Mouse (Mus musculus): ENCODE data around the gene Ap1ar.

Ap1ar gene

DNA sequence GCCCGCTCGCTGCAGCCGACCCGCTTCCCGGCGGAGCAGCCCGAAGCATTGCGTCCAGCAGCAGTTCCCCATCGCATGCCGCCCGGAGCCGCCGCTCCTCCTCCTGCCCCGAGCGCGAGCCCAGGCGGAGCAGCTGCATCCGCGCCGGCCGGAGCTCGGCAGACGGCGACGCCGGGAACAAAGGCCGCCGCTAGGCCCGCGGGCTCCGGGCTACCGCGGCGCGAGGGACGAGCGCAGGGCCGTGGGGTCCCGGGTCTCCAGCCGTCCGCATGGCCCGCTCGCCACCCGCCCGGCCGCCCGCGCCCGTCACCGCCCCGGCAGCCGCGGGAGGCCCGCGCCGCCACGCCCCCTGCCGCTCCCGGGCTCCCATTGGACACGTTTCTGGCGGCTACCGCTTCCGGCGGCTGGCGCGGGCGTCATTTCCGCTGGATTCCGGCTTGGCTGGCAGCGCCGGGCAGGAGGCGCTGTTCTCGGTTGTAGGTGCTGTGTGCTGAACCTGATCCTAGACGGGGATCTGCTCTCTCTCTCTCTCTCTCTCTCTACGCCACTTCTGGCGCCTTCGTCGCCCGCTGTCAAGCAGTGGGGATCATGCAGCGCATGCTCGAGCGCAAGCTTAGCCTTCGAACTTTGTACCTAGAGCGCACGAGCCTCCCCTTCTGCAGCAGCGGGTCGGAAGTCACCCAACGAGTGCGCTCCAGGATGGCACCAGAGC lies at the start of gene Ap1ar:
Gene Ap1ar (minus strand): TSS at position 370 of the 712 bp plus-strand sequence.
- DNase-seq (ENCODE audit: low spot score) = peak; percentile 98

DNA sequence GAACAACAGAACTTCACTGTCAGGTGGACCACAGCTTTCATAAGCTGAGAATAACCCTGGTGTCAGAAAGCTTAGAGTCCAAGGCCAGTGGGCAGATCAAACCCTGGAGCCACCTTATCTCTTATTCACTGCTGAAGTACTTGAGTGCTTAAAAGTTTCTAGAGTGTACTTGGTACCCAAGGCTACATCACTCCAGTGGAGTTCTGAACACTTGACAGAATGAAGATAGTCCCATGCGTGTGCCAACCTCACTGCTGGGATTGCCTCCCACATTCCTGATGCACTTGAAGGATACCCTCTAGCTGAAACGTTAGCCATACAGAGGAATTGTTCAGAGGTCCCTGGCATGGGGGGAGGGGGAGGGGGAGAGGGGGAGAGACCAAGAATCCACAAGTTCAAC lies 44.4 kb upstream of the Ap1ar start:
- no peak for DNase-seq (ENCODE audit: low spot score)

DNA sequence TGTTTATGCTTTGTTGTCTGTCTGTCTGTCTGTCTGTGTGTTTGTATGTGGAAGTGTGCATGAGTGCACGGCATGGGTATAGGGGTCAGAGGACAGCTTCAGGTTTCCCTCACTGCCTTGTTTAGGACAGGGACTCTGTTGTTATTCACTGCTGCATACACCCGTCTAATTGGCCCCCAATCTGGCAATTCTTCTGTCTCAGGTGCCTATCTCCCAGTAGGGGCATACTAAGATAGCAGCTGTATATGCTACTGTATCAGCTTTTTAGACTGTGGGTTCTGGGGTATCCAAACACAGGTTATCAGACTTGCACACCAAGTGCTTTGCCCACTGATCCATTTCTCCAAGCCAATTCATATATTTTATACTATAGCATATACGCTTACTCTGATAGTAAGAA lies 42.6 kb upstream of the Ap1ar start:
- DNase-seq (ENCODE audit: low spot score) = no peak

DNA sequence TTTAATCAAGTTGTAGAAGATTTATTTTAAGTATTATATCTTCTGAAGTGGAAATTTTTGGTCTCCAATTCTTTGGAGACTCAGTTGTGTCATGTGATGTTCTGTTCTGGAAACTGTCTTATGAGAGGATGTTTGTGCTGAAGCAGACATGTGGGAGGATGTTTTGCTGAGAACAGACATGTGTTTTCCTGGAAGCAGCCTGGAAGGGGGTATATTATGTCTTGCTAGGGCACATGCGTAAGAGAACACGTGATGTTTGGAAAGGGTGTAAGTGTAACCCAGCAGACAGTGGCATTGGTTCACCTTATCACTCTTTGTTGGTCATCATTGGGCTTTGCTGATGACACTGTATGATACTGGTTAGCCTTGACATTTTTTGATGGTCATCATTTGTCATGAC lies 38.2 kb upstream of the Ap1ar start:
- DNase-seq (ENCODE audit: low spot score) = peak; percentile 74

DNA sequence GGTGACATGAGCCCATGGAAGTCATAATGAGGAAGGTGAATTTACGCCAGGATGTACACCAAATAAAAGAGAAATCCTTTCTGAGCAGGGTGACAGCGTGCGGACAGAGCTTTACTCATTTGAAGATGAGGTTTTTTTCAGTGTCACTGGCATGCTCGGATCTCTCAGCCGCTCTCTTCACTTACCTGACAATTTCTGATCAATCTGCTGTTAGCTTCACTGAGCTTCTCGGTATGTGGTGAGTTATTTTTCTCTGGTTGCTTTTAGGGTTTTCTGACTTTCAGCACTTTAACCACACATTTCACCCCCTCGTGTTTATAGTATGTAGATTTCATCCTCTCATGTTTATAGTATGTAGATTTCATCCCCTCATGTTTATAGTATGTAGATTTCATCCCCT lies 37.7 kb upstream of the Ap1ar start:
- DNase-seq (ENCODE audit: low spot score) = peak; percentile 52

DNA sequence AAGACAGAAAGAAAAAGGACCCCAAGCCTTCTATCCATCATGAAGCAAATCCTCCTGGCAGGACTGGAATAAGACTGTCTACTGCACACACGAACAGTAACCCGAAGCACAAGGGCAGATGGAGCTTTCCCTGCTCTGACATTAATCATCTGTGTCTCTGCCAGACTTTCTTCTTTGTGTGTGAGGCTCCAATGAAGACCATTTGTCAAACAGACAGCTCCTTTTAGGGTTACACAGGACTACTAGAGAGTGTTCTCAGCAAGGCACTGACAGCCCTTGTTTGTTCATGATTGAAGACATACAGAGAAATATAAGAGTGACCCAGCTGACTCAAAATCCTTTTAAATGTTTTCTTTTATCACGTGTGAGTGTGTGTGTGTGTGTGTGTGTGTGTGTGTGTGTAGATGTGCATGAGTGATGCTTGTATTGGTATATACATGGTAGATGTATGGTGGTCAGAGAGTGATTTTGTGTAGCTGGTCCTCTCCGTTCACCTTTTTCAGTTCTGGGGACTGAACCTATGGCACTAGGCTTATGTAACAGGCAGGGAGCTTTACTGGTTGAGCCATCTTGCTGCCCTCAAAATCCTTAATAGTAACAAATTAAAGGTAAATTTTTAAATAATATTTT lies 37.0 kb upstream of the Ap1ar start:
- no peak for DNase-seq (ENCODE audit: low spot score)

DNA sequence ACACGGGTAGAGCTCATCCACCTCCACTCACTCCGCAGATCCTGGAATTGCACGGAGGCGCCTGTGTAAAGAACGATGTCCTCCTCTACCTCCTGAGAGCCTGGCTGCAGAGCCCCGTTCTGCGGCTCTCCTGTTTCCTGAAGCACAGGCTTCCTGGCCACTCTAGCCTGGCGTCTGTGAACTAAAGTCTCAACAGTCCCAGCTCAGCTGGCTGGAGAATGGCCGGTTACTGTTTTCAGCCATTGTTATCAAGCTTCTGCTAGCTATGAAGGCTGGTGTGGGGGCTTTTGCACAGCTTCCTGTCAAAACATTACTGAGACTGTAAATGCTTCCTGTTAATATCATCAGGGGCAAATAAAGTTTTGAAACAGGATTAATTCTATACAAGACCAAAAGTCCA lies 34.3 kb upstream of the Ap1ar start:
- DNase-seq (ENCODE audit: low spot score) = peak; percentile 20

DNA sequence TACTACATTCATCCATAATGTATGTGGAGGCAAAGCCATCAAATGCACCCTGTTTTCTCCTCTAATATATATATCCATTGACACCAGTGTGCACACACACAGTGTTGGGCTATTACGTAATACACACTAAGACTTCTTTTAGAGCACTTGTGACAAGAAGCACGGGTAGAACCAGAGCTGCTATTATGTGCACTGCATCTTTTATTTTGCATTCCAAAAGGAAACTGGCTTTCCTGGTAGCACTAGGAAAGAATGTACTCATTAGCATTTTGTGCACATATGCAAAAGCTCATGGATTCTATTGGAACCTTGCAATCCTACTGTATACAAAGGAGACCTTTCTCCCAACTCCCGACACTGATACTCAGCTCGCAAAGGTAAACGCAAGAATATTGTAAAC lies 31.6 kb upstream of the Ap1ar start:
- DNase-seq (ENCODE audit: low spot score) = no peak

DNA sequence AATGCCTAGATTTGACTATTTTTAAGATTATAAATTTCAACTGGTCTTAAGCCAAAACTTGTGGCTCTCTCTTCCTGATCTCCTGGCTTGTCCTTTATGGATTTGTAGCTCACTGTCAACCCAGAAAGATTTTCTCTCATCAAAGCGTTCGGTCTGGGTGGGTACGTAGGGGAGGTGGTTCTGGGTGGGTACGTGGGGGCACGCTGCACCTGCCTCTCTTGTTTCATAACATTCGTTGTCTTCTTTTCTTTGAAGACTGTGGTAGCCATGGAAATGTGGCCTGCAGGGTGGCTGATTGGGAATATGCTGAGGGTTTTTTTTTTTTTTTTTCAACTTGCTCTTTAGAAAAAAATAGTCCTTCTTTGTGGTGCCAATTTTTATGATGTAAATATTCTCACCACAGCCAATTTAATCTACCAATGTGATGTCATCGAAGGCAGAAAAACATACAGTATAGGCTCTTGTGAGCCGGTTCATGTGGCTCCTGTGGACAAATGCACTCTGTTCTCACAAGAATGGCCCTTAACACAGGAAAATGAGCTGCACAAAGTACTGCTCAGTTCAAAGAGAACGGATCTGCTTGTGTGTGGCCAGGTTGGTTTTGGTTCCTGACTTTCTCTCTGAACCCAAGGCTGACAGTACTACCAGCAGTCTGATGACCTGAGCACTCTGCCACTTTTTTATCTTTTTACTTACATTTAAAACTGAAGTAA lies 30.9 kb upstream of the Ap1ar start:
- peak; percentile 78 for DNase-seq (ENCODE audit: low spot score)

DNA sequence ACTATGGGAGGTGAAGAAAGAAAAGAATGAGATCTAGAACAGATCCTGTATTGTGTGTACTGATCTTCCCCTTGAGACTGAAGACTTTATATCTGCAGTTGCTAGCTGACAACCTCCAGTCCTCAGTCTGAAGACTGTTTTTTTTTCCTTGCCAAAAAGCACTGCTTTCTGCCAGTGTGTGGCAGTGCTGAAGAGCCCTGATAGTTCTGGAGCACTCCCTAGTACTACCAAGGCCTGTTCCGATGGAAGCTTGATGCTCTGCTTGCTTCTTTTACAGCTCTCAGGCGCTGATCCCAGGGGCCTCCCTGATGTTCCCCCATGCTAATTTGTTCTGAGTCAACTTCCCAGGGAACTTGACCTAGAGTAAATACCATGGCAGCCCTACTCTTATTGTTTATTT lies 26.9 kb upstream of the Ap1ar start:
- DNase-seq (ENCODE audit: low spot score) = no peak

DNA sequence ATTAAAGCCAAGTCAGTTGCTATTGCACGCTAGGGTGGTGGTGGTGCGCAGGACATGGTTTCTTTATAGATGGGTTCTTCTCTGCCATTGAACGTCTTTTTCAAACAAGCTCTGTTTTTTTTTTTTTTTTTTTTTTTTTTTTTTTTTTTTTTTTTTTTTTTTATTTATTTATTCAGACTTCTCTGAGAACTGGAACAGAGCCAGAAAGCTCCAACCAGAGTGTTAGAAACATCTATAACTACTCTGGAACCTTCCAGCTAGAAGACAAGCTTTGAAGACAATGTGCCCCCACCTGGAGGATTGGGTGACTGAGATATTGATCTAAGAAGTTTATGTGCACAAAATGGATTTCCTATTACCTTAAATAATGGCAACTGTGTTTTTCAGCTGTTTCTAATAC lies 26.2 kb upstream of the Ap1ar start:
- no peak for DNase-seq (ENCODE audit: low spot score)

DNA sequence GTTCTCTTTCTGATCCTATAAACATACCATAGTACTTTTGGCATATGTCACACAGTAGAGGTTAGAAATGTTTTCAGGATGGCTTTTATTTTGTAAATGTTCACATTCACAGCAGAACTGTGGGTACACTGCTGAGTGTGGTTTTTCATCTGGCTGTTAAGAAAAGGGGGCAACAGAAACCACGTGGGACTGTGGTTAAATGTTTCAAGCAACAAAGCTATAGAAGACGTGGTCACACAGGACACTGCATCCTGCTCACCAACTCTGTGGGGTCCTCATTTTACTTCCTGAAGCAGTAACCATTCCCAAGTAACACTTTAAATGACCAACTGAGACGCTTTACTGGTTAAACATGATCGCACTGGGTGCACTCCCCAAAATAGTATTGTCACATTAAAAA lies 25.2 kb upstream of the Ap1ar start:
- DNase-seq (ENCODE audit: low spot score) = peak; percentile 52

DNA sequence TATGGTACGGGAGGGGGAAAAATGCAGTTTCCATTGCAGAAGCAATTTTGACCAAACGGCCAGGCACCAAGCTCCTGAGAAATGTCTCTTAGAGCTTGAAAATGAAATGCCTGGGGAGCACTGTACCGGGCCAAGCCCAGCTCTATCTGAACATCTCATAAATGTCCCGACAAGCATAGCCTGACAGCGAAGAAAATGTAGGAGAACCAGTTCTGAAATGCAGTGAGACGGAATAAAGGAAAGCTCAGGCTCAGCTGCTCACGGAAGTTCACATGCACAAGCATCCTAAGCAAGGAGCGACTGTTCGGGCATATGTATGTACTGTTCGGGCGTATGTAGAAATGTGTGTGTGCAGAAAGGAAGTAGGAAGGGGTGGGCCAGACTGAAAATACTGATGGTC lies 24.0 kb upstream of the Ap1ar start:
- DNase-seq (ENCODE audit: low spot score) = no peak

DNA sequence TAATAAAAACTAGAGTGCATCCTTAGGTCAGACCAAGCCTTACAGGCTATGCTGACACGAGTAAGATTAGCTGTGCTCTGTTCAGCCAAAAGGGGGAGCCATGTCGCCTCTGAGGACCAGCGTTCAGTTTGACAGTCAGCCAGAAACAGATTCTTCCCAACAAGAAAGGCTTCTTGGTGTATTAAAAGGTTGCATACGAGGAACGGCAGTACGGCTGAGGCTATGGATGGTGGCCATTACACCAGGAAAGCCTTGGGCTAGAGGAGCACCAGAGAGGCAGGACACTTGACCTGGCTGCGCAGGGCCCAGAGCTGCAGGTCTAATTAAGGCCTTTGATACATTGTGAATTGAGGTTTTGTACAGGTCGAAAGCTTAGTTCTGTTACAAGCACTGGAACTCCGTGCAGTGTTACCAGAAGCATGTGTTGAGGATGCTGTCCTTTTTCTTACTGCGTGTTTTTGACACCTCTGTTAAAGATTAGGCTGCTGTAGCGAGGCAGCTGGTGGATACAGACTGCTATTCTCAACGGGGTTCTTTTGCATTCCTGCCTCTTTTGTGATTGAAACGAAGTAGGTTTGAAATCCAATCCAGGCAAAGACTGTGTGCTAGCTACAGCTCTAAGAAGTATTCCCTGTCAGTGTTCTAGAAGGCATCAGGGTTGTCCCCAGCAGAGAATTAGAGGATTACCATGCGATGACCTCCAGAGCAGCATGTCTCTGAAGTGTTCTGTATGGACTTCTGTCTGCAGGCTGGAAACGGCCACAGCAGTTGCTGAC lies 16.3 kb upstream of the Ap1ar start:
- DNase-seq (ENCODE audit: low spot score) = peak; percentile 72

DNA sequence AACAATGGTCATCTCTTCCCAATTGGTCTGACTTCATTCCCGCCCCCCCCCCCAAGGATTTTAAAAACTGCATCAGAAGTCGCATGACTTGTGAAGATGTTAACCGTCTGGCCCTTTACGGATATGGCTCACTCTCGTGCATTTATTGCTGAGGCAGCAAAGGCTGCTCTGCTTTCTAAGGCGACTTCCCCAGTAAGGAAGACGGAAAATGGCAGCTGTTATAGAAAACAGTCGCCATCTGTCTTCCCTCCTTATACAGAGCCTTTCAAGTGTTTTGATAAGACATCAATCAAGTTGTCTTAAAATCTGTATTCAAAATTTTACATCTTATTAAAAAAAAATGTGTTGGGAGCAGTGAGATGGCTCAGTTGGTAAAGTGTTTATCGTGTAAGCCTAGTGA lies 15.4 kb upstream of the Ap1ar start:
- DNase-seq (ENCODE audit: low spot score) = no peak

DNA sequence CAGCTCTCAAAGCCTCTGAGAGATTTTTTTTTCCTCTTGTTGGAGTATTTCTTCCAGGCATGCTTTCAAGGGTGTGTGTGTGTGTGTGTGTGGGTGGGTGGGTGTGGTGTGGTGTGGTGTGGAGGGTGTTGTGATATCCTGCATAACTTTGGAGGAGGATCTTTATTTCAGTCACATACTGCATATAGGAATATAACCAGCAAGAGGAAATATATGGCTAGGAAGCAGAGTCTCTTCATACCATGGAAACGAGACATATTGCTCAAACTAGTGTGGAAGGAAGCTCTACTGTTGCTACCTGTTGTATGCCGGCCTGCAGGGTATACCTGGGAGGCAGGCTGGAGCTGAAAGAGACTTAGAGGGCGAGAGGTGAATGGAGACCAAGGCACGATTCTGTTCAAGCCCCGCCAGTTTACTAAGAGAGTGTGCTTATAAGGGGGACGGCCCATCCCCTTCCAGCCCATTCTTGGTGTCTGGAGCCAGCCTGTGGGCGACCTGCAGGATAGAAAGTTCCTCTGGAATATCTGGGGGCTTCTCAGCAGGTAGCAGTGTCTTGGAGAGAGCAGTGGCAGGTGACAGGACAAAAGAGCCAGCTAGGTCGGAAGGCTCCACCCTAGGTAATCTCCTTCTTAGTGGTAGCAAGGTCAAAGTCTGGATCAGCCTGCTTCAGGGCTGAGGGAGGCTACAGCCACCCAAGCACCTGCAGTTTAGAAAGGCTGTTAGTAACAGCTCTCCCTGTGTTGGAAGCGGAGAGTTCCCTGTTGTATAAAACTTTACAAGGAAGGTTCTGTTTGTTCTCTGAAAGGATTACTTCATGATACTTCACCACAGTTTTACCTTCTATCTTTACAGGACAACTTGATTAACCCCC lies 13.7 kb upstream of the Ap1ar start:
- no peak for DNase-seq (ENCODE audit: low spot score)

DNA sequence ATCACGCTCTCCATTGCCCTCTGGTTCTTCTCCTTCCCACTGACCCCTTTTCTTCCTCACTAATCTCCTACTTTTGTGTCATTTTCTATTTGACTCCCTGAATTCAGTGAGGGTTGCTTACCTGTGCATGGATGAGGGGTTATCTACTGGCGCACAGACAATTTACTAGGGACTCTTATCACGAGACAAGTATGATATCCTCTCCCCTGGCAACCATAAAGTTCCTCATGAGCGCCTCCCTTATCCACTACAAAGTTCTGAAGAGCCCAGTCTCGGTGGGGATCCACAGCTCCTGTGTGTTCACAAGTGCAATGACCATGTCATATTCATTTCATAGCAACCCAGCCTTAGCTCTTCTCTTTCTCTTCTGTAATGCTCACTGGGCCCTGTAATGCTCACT lies 12.6 kb upstream of the Ap1ar start:
- no peak for DNase-seq (ENCODE audit: low spot score)

DNA sequence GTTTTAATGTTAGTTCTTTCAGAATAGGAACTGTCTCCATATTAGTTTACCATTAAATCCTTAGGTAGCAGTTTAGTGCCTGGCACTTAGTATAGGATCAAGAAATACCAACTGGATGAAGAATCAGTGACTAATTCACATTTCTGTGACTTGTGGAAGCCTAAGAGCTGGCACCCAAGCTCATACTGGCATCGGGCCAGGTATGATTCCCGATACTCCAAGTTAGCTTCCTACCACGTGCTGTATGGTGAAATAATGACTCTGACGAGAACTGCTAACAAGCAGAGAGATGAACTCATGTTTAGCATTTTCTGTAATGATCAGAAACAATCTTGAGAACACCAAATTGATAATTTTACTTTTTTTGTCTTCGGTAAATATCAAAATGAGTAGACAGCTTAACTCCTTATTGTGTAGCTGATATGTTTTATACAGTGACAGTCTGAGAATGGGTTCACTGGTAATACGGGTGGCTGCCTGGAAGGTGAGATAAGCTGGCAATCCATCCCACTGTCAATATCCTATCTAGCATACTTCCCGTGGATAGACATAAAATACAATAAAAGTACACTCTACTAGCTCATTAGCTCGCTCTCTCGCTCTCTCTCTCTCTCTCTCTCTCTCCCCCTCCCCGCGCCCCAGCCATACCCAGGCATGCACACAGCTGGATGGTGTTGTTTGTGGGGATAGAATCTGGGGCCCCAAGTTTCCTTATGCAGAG lies 10.9 kb upstream of the Ap1ar start:
- DNase-seq (ENCODE audit: low spot score) = no peak

DNA sequence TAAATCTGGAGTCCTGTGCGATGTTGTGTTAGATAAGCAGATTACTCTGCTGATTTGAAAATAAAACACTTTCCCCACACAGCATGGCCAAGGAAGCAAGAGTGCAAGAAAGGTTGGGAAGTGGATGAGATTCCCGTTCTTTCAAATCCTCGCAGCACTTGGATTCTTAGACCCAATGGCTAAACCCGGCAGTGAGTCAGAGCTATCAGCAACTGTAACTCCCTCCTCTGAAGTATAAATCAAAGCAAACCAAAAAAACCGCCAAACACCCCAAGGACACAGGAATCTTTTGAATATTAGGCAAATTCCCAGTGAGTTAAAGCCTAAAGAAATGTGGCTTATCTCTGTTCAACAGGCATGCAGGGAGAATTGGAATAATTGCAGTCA lies 6.6 kb upstream of the Ap1ar start:
- no peak for DNase-seq (ENCODE audit: low spot score)

DNA sequence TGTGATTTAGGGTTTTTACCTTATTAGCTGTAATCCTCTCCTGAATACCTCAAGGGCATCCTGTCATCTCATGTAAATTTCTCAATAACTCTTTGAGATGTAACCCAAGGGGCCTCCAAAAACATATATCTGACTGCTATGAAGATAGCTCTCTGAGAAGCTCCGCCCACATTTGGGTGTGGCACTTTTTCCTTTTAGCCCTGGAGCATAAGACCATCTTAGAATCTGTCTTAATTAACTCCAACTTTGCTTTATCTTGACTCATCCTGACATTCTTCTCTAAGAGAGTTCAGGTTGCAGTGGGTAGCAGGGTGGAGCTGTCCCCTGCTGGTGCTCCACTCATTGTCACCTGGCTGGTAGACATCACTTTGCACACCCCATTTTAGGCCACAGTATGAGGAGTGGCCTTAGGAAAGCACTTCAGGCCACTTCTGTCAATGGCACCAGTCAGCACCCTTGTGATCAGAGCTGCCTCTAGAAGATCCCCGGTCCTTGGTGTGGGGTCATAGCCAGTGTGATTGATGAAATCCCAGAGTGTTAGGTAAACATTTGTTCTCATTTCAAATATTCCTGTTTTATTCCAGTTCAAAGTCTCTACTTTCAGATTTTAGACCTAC lies 6.1 kb upstream of the Ap1ar start:
- DNase-seq (ENCODE audit: low spot score) = no peak

DNA sequence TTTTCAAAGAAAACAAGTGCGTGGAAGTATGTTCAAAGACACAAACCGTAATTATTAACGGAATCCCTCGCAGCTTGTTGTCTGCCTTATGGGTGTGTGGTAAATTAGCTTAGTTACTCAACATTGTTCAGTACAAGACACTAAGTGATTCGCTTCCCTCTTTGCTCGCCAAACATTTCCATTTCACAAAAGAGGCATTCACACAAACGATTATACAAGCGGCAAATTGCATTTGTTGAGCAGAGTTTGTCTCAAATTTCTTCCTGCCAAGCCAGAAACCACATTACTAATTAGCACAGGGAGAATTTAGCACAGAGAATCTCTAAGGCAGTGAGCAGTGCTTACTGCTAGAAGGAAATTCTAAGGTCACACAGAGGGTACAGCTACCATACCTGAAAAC lies 4.6 kb upstream of the Ap1ar start:
- no peak for DNase-seq (ENCODE audit: low spot score)

Measured in T-cell, adult 2 months (primary cell).